Mouse (Mus musculus) stomach, postnatal 0 days (tissue): ENCODE data around the gene Cfap43.

ENCODE experiments used
- CTCF ChIP-seq: IDR thresholded peaks from 2 replicates; pipeline ENCODE4 v1.5.1; 2016; ENCODE audit warnings: antibody characterized with exemption, low read depth, mild to moderate bottlenecking, moderate library complexity
- EP300 ChIP-seq: optimal IDR thresholded peaks from 2 replicates; pipeline ENCODE3; 2016; ENCODE audit warnings: antibody characterized with exemption

DNA sequence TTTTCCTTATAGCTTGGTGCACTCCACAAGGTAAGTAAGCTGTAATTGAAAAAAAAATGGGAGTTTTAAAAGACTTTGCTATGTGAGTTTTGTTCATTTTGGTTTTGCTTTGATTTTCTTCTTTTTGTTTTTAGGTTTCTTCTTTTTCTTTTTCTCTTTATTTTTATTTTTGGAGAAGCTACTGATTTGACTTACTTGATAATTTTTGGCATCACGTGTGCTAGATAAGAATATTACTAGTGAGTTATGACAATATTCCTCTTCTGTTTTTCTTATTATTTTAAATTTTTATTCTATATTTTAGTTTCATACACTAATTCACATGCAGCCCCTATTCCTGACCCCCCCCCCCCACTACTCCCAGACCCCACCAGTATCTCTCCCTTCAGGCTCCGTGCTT is 7.9 kb upstream of the Cfap43 start:
- TF ChIP-seq CTCF (no peak), EP300 (no peak)
